Mouse (Mus musculus): ENCODE data around the gene Gm20821.
"Not testable (repeated sequence)": the region's sequence is repeated elsewhere in the genome, so short reads cannot be mapped to it uniquely, and the experiment has no call there.

The Gm20821 gene

GRCm38 (mm10) chrY:9781504-9781903 is at the start of gene Gm20821:
Gene Gm20821 (plus strand): TSS chrY:9781804.
- DNase-seq (ENCODE audit: extremely low spot score): not testable (repeated sequence)
